Mouse (Mus musculus): ENCODE results near the gene Mmaa.

Mmaa gene

DNA sequence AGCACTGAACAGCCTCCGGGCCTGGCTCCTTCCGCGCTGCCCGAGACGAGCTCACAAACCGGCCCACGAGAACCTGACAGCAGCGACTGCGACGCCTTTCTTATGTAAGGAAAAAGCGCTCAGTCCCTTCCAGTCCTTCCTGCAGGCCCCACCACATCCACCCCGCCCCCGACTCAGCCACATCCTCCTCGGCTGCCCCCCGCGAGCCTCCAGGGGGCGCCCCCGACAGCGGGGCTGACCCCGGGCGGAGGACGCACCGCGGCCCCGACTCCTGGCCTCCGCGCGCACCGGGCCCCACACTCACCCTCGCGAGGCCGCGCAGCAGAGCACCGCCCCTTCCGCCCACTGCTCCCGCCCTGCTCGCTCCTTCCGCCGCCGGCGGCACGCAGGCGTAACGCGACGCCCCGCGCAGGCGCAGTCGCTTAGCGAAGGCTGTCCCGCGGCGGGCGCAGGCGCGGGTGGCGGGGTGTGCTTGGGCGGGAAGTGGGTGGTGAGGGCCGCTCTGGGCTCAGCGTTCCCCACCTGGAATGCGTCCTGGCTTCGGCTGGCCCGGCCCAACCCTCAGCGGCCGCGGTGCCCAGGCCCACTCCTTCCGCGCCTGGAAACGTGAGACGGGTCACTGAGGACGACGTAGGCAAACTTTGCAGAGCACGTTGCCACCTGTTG lies at the start of gene Mmaa:
Gene Mmaa (minus strand): TSS at position 328 of the 666 bp plus-strand sequence.
- peak; percentile 98 for DNase-seq (ENCODE audit: low spot score)

DNA sequence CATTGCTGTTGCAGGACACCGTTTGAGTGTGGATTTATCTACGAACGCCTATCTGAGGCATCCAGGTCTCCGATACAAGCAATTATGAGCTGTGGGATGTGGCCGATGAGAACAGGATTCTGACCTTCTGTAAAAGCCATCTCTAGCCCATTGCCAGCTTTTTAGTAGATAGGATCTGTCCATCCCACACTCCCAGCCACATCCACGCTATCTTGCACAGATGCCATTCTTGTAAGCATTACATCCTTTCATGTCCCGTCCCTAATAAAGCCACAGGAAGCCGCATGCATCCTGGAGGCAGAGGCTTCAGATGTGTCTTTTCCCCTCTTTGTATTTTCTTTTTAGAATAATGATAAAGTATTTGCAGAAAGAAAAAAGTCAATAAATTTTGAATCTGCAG lies 46.5 kb upstream of the Mmaa start:
- DNase-seq (ENCODE audit: low spot score): no peak

- DNase-seq (ENCODE audit: low spot score): no peak
Measured at GRCm38 (mm10) chr8:79339555-79339954, 44.8 kb upstream of the Mmaa start.

DNA sequence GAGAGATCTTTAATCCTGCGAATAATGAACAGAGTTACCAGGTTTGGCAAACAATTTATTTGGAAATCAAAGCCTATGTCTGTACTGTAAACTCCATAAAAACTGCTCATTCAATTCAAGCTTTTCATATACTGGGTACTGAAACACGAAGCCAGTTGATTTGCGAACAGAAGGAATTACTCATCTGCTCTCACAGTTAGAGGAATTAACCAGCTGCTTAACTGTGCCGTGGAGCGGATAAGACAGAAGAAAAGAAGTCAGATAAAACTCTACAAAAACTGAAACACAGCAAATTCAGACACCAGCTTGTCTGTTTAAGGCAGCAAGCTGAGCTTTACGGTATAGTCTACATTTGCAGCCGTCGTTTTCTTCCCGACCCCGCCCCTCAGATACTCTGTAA lies 43.9 kb upstream of the Mmaa start:
- DNase-seq (ENCODE audit: low spot score): no peak

- DNase-seq (ENCODE audit: low spot score): no peak
Measured at GRCm38 (mm10) chr8:79332109-79332900, 37.6 kb upstream of the Mmaa start.

DNA sequence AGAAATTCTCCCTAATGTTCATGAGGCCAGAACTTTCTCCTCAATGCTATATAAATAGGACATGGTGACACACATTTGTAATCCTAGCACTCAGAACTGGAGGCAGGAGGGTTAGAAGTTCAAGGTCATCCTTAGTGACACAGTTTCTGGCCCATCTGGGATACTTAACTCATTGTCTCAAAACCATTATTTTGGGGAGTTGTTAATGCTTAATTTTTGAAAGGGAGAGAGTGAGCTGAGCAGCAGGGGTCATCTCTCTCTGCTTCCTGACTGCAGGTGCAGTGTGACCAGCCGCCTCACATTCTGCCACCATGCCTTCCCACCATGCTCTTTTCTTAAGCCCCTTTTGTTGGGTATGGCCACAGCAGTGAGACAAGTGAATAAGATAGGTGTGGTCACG lies 36.8 kb upstream of the Mmaa start:
- no peak for DNase-seq (ENCODE audit: low spot score)

DNA sequence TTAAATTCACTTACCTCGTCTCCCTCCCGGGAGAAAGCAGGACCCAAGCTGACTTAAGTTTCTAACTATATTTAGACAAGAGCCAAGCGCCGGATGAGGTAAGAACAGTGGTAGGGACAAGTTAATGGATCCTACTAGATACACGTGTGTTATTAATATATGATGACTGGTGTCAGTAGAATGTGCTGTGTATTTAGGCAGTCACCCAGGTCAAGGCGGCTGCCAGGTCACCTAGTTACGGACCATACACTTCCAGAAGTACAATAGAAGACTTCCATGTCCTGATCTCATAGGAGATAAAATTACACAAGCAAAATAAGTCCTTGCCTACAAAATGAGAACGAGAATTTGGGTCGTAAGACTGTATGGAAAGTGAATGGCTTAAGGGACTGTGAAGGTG lies 36.3 kb upstream of the Mmaa start:
- no peak for DNase-seq (ENCODE audit: low spot score)

GRCm38 (mm10) chr8:79329735-79330134 lies 35.0 kb upstream of the Mmaa start:
- no peak for DNase-seq (ENCODE audit: low spot score)

DNA sequence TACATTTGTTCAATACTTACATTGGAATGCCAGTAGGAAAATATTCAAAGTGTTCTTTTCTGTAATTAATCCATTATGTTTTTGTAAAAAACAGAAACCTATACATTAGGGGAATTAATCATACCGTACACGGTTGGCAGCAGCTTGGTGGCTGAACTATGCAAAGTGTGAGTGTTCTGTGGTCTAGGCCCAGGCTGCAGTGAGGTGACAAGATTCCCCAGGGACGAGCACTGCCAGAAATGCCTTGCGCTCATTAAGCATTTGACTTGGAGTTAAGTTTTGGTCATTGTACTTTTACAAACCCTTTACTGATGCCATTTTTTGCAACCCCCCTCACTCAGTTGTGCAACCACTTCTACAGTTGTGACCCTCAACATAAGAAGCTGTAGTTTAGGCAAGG lies 34.4 kb upstream of the Mmaa start:
- no peak for DNase-seq (ENCODE audit: low spot score)

GRCm38 (mm10) chr8:79325510-79325909 lies 30.8 kb upstream of the Mmaa start:
- no peak for DNase-seq (ENCODE audit: low spot score)

DNA sequence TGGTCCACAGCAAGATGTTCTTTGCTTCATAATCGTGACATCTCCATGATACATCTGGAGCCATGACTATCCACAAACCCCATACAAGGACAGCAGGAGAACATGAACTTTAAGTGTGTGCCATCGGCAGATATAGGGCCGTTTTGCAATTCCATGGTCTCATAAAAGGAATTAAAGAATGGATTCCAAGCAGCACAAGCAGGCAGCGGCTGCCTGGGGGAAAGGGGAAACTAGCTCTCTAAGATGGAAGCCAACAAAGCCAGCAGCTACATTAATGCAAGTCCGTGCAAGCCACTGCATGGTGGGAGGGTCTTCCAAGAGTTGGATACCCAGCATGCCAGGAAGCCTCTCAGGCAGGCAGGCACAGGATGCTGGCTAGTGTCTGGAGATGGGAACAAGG lies 30.2 kb upstream of the Mmaa start:
- DNase-seq (ENCODE audit: low spot score): no peak

DNA sequence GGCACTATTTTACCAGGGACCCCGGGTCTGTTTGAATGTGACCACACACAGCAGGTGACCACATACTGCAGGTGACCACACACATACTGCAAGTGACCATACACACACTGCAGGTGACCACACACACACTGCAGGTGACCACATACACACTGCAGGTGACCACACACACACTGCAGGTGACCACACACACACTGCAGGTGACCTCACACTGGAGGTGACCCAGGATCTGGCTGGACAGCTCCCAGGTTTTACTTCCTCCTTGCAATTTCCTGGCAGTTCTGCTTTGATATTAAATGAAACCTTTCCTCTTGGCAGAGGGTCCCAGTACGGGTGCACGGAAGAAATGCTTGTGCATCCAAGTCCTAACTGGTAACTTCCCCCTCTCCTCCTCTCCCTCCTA lies 29.3 kb upstream of the Mmaa start:
- DNase-seq (ENCODE audit: low spot score): no peak

DNA sequence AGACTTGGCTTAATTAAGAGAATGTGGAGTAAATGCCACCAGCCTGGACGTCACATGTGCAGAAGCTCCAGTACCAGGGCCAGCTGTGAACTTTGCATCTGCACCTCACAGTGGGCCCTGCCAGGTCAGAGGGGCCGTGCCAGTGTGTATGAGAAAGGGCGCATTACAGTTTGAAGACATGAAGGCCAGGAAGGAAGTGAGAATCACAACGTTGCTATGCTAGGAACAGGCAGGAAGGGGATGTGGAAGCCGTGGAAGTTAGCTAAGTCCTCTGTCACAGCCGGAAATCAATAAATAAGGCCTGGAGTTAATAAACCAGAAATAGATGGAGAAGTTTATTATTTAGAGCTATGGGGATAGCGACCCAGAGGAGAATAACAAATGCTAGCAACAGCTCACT lies 28.4 kb upstream of the Mmaa start:
- no peak for DNase-seq (ENCODE audit: low spot score)

DNA sequence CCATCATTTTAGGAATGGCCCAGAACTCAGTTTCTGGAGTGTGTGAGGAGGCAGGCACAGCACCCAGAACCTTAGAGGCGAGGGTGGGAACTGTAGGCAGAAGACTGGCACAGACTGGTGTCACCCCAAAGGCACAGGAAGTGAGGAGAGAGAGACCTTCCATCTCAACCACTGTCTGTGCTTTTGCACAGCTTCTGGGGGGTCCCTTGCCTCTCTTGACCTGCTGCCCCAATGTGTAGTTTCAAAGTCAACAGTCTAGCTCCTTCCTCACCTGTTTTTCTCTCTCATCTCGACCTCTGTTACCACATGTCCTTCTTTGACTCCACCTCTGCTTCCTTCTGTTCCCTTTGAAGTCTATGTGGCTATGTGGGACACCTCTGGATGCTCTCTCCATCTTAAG lies 16.1 kb upstream of the Mmaa start:
- no peak for DNase-seq (ENCODE audit: low spot score)

DNA sequence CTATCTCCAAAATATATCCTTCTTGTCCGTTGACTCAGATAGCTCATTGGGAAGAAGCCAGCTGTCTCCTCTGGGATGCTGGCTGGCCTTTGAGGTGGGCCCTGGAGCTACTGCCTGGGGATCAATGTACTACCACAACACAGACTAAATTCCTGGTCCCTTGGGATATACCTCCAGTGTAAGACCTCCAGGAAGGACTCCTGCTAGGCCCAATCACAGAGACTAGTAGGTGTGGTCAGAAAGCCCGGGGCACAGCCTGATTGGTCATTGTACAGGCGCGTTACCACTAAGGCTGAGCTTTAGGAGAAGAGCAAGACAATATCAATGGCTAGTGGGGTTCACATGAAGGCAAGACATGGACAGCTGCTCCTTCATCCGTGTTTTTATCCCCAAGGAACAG lies 11.2 kb upstream of the Mmaa start:
- no peak for DNase-seq (ENCODE audit: low spot score)

DNA sequence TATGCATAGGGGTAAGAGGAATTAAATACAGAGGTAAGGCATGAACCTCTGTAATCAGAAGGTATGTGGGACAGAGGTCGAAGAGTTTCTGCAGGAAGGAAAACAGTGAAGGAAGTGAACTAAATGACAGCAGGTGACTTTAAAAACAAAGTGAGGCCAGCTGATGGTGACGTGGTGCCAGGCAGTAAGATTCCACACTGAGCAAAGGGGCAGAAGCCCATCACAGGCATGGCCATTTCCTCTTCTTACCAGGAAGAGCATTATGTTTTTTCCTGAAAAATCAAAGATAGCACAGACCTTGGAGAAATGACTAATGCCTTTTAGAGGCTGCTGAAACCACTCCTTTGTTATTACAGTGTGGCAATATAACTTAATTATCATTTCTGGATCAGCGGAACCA lies 6.8 kb upstream of the Mmaa start:
- no peak for DNase-seq (ENCODE audit: low spot score)

DNA sequence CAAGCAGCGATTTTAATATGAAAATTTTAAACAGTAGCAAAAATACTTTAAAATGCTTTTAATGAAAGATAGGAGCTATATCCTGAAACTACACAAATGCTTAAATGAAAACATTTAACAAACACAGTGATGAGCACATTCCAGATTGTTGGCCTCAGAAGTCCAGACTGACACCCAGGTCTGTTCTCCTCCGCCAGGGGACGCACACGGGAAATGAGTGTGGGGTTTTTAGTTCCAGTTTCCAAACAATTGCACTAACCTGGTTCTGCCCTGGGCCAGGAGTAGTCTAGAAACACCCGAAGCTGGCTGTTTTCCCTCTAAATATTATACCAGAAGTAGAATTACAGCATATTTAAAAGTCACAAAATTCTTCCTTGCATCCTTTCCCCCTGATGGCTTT lies 5.0 kb upstream of the Mmaa start:
- DNase-seq (ENCODE audit: low spot score): no peak

DNA sequence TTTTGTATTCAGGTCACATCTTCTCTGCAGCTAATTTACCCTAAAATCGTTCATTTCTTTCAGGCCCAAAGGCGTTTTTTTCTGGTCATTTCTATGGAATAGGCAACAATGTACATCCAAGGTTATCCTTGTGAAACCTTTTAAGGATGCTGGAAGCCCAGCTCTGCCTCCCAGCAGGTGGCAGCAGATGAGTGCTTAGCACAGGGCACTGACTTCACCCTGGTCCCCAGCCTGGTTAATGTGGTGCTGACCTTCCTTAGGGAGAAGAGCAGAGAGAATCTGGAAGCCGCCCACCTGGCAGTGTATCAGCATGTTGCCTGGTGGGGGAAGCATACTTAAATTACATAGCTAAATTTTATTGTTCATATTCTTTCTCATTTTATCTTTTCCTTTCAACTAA lies 3.0 kb upstream of the Mmaa start:
- DNase-seq (ENCODE audit: low spot score): peak; percentile 86

DNA sequence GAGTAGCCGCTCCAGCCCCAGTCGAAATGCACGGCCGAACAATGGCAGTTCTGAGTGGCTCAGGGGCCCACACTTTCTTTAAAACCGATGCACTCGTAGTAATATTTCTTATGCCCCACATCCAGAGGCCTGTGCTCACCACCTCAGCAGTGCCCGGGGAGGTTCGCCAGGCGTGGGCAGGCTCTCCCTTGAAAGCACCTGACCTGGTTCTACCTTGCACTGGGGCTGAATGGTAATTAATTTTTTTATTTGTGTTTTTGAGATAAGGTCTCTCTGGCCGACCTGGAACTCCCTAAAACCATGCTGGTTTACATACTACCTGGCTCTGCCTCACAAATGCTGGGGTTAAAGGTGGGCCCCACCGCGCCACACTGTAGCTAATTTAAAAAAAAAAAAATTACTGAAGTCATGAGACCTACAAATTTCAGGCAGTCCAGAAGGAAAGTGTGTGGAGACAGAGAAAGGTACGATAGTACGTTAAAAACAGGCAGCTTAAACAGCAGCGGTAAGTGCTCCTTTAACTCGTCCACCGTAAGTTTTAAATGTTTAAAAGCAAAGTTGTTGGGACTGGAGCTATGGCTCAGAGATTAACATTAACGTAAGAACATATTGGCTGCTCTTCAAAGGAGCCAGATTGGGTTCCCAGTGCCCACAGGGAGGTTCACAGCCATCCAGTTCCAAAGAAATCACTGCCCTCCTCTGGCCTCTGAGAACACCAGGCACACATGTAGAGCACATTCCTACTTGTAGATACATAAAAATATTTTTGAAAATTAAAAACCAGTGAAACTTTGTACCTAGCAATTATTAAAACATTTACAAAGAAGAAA lies 754 bp upstream of the Mmaa start:
- DNase-seq (ENCODE audit: low spot score): peak; percentile 27

DNA sequence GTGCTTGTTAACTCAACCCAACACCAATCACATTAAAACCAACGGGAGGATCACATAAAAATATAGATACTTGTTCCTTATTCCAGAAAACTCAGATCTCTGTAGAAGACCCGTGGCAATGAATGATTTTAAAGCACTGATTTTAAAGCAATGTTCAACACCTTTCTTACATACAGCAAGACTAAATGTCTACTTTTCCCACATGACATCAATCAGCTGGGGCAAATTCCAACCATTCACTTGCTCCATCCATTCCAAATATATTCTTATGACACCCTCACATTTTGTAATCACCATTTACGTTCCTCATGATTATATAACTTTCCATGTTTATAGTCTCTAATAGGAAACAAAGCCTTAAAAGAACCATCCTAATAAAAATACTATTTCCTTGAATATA lies 896 bp downstream of the Mmaa start:
- DNase-seq (ENCODE audit: low spot score): no peak

DNA sequence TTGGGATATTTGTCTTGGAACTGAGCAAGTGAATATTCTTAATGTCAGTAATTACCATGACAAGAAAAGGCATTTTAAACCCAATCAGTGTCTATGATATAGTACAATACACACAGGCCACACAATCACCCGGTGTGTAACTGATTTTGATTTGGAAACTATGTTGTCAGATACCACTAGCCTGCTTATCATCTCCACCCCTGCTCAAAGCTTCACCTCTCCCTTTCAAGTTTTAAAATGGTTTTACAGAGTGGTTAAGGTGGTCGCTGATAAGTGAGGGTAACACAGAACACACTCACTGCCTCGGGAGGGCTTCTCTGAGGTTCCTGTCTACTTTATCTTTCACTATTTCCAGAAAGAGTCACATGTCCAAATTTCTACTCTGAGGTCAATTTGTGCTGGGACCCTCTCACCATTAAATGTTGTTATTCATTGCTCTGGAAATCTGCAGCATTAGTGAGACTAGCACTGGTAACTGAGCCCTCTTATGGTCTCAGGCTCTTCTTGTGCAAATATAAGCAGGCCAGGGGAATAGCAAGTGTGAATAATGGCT lies 1.9 kb downstream of the Mmaa start:
- DNase-seq (ENCODE audit: low spot score): no peak

- DNase-seq (ENCODE audit: low spot score): no peak
Measured at GRCm38 (mm10) chr8:79289592-79289991, 5.1 kb downstream of the Mmaa start.

DNA sequence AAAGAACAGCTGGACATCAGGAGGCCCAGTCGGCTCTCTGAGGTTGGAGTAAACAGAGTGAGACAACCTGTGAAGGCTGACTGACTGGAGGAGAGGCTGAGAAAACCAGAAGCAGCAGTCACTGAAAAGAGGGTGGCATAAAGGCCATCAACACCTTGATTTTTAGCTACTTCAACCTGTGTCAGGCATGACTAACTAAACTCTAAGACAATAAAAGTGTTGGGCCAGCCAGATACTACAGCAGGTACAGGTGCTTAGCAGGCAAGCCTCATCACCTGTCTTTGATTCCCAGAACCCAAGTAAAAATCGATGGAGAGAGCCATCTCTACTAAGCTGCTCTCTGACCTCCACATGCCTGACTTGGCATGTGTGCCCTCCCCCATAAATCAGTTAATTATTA lies 6.1 kb downstream of the Mmaa start:
- DNase-seq (ENCODE audit: low spot score): no peak
